Mouse (Mus musculus) forebrain, embryonic 12.5 days (tissue): ENCODE results near the gene Itpkb. TPM values are rescaled to one million over a fixed set of nuclear protein-coding genes. Genes with fewer than 3 reads are reported as not detected.

Experiments
- ATAC-seq: fragments of 200-750 bp; cut with Nextera tagmentation; 2 replicates; pipeline ENCODE4 v1.8.0; 2017; ENCODE audit warnings: moderate TSS enrichment; ENCODE audit not compliant: low FRiP score
- H3K27ac ChIP-seq: fragments of 300-500 bp; sonication (generic); 2 replicates; pipeline ENCODE4 v1.5.1; 2016; ENCODE audit warnings: mild to moderate bottlenecking
- H3K27me3 ChIP-seq: fragments of 300-500 bp; sonication (generic); 2 replicates; pipeline ENCODE4 v1.6.1; 2016; ENCODE audit warnings: mild to moderate bottlenecking
- H3K36me3 ChIP-seq: fragments of 300-500 bp; sonication (generic); replicated peaks from 2 replicates; pipeline ENCODE4 v1.6.1; 2016; ENCODE audit warnings: mild to moderate bottlenecking
- H3K4me1 ChIP-seq: fragments of 300-500 bp; sonication (generic); 2 replicates; pipeline ENCODE4 v1.6.1; 2016
- H3K4me2 ChIP-seq: fragments of 300-500 bp; sonication (generic); 2 replicates; pipeline ENCODE4 v1.6.1; 2016; ENCODE audit warnings: mild to moderate bottlenecking, moderate library complexity
- H3K4me3 ChIP-seq: fragments of 300-500 bp; sonication (generic); replicated peaks from 2 replicates; pipeline ENCODE4 v1.5.1; 2016; ENCODE audit warnings: mild to moderate bottlenecking
- H3K9ac ChIP-seq: fragments of 300-500 bp; sonication (generic); 2 replicates; pipeline ENCODE4 v1.6.1; 2016; ENCODE audit warnings: mild to moderate bottlenecking
- H3K9me3 ChIP-seq: fragments of 300-500 bp; sonication (generic); 2 replicates; pipeline ENCODE4 v1.6.1; 2016
- WGBS: fragments of 180-500 bp; shearing (Covaris S2); methylation state at CpG from one replicate; pipeline ENCODE4 v1.1.7; 2016; 5-methylcytosine and 5-hydroxymethylcytosine counted together
- polyA plus RNA-seq: library from polyadenylated mRNA; unstranded; fragments of >200 nt; fragmentation: Nextera tagmentation; extraction: Ambion mirVana; gene quantifications from 2 replicates; pipeline ENCODE4 v1.2.1, GENCODE M21; 2016

Gene Itpkb
- polyA plus RNA-seq, 1 experiment from 2014 or later: 4.2 TPM

DNA sequence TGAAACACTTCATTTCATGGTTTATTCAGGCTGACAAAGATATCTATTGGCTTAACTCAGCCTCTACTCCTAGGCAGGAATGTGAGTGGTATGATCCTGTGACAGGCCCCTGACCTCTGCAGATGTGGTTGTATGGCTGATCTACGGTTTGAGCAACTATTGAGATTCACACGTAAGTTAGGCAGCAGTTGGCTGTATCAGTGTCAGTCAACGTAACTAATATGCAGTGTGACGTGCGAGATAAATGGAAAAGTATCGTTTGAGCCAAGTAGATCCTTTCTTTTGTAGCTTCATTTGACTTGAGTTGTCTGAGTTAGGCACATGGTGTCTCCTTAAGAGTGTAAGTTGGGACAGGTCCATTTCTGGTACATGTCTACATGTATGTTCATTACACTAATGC is 4.3 kb downstream of the Itpkb start:
- no peak overlapping the region for H3K9ac ChIP-seq
- 91% methylated on average over 6 of the region's 6 CpGs for WGBS
- H3K4me1 ChIP-seq: peaks cover 46% of the 10 kb centered on the region
- H3K27me3 ChIP-seq: peaks cover 39% of the 10 kb centered on the region
- ATAC-seq: no peak
- no peak overlapping the region for H3K4me2 ChIP-seq
- H3K9me3 ChIP-seq: no peaks in the 10 kb centered on the region
- H3K4me3 ChIP-seq: no peak overlapping the region
- H3K27ac ChIP-seq: no peak overlapping the region
- H3K36me3 ChIP-seq: no peaks in the 10 kb centered on the region

DNA sequence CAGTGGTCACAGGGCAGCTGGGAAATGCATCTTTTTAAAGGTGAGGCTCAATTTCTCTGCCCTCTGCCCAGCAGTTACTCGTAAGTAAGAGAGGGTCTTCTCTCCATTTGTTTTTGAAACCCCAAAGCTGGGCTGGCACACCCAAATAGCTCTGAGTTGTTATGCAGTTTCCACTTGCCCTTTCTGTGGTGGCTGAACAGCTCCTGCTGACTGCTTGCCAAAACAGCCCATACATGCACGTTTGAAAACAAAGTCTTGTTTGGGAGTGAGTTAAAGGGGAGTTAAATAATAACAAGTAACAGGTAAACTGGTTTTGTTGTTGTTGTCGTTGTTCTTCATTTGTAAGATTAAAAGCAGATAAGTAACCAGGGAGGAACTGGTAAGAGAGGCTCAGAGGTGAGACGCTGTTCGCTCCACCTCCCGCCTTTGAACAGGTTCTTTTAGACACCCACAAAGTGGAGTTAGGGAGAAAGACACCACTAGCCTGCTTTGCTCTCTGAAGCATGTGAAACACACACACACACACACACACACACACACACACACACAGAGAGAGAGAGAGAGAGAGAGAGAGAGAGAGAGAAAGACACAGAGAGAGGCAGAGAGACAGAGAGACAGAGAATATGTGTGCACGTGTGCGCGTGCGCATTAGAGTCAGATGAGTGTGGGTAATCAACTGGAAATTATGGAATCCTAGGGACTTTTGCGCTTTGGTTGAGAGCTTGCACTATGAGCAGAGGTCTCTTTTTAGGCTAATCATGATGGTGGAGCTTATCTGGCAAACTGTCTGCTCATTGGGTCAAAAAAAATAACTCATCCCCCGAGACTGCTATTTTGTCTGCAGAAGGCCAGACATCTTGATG is 5.5 kb downstream of the Itpkb start:
- H3K9me3 ChIP-seq: no peaks in the 10 kb centered on the region
- no peak overlapping the region for H3K4me3 ChIP-seq
- no peak overlapping the region for H3K9ac ChIP-seq
- WGBS: 77% methylated on average over 12 of the region's 12 CpGs
- H3K27ac ChIP-seq: no peak overlapping the region
- no peak overlapping the region for H3K4me2 ChIP-seq
- H3K4me1 ChIP-seq: peaks cover 39% of the 10 kb centered on the region
- no peak for ATAC-seq
- H3K27me3 ChIP-seq: peaks cover 33% of the 10 kb centered on the region
- H3K36me3 ChIP-seq: no peaks in the 10 kb centered on the region

GRCm38 (mm10) chr1:180338358-180338757 is 8.1 kb downstream of the Itpkb start:
- Histone ChIP-seq H3K4me1 (peaks cover 18% of the 10 kb centered on the region), H3K9me3 (no peaks in the 10 kb centered on the region), H3K27me3 (peaks cover 13% of the 10 kb centered on the region), H3K9ac (no peak overlapping the region), H3K4me2 (no peak overlapping the region), H3K4me3 (no peak overlapping the region), H3K27ac (no peak overlapping the region), H3K36me3 (no peaks in the 10 kb centered on the region)
- no peak for ATAC-seq
- WGBS: 88% methylated on average over 8 of the region's 8 CpGs

GRCm38 (mm10) chr1:180339143-180339542 is 8.9 kb downstream of the Itpkb start:
- peaks cover 17% of the 10 kb centered on the region; the same call in 1 of the 2 replicates for H3K4me1 ChIP-seq
- WGBS: 92% methylated on average over 5 of the region's 5 CpGs
- no peaks in the 10 kb centered on the region for H3K36me3 ChIP-seq
- H3K9ac ChIP-seq: no peak overlapping the region
- no peak overlapping the region for H3K4me2 ChIP-seq
- H3K27me3 ChIP-seq: peaks cover 5% of the 10 kb centered on the region
- ATAC-seq: no peak
- no peaks in the 10 kb centered on the region for H3K9me3 ChIP-seq
- no peak overlapping the region for H3K4me3 ChIP-seq
- H3K27ac ChIP-seq: no peak overlapping the region

DNA sequence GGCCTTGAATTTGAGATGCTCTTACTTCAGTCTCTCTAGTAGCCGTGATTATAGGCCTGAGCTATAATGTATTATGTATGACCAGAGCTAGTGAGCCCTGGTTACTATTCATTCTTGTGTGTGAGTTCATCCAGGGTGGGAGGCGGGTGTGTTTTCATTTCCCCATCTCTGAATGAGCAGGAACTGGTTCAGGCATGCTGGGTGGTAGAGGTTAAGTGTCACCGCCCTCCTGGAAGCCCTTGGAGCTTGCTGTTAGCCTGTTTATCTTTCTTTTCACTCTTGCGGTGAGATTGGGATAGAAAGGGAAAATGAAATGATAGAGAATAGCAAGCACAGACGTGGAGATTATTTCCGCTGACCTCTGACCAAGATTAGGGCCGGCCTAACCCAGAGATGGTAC is 12.7 kb downstream of the Itpkb start:
- Histone ChIP-seq H3K9me3 (no peaks in the 10 kb centered on the region), H3K36me3 (no peaks in the 10 kb centered on the region), H3K27ac (no peak overlapping the region), H3K27me3 (no peaks in the 10 kb centered on the region), H3K9ac (no peak overlapping the region), H3K4me2 (no peak overlapping the region), H3K4me3 (no peak overlapping the region), H3K4me1 (peaks cover 15% of the 10 kb centered on the region)
- WGBS: 82% methylated on average over 7 of the region's 7 CpGs
- no peak for ATAC-seq

- Histone ChIP-seq H3K9ac (no peak overlapping the region), H3K36me3 (no peaks in the 10 kb centered on the region), H3K27ac (no peak overlapping the region), H3K4me3 (no peak overlapping the region), H3K9me3 (no peaks in the 10 kb centered on the region), H3K27me3 (no peaks in the 10 kb centered on the region), H3K4me1 (peaks cover 18% of the 10 kb centered on the region), H3K4me2 (no peak overlapping the region)
- 49% methylated on average over 8 of the region's 8 CpGs for WGBS
- ATAC-seq: no peak
Observed at GRCm38 (mm10) chr1:180343434-180344210, 13.3 kb downstream of the Itpkb start.

GRCm38 (mm10) chr1:180345098-180345497 is 14.8 kb downstream of the Itpkb start:
- Histone ChIP-seq H3K9me3 (no peaks in the 10 kb centered on the region), H3K27ac (no peak overlapping the region), H3K4me1 (peaks cover 18% of the 10 kb centered on the region), H3K4me3 (no peak overlapping the region), H3K27me3 (no peaks in the 10 kb centered on the region), H3K9ac (no peak overlapping the region), H3K36me3 (no peaks in the 10 kb centered on the region), H3K4me2 (no peak overlapping the region)
- WGBS: 89% methylated on average over 5 of the region's 5 CpGs
- ATAC-seq: no peak

DNA sequence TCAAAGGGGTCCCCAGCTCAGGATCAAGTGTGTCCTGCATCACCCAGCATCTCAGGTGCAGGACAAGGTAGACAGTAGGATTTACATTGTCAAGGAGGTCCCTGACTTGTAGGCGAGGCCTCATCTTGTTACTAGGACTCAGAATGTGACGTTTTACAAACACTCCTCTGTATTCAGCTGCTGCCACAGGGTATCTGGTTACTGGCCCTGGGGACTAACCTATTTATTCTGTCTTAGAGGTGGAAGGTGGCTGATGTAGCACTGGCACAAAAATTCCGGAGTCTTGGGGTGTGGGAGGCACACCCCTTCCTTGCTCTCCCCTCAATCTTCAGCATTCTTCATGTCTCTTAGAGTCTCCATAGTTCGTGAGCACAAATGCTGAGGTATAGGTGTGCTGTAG is 16.8 kb downstream of the Itpkb start:
- ATAC-seq: no peak
- Histone ChIP-seq H3K4me1 (peaks cover 28% of the 10 kb centered on the region), H3K36me3 (no peaks in the 10 kb centered on the region), H3K4me3 (no peak overlapping the region), H3K9ac (no peak overlapping the region), H3K27me3 (no peaks in the 10 kb centered on the region), H3K9me3 (no peaks in the 10 kb centered on the region), H3K27ac (no peak overlapping the region), H3K4me2 (no peak overlapping the region)
- WGBS: 77% methylated on average over 4 of the region's 4 CpGs

DNA sequence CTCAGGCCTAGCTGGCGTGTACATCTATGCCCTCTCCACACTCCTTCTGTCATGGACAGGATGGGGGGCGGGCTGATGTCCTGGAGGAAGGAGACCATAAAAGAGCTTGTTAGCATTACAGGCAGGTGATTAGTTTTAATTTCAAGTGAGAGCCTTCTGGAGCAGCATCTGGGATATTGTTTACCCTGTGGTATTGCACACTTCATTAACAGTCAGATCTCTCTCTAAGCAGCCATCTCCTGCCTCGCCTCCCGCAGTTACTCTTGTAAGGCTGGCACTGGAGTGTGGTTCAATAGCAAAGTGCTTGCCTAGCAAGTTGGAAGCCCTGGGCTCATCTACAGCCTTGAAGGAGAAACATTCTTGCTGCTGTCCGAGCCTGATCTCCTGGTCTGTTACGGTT is 17.6 kb downstream of the Itpkb start:
- no peaks in the 10 kb centered on the region for H3K9me3 ChIP-seq
- peaks cover 27% of the 10 kb centered on the region for H3K4me1 ChIP-seq
- H3K4me3 ChIP-seq: no peak overlapping the region
- H3K27ac ChIP-seq: no peak overlapping the region
- no peaks in the 10 kb centered on the region for H3K36me3 ChIP-seq
- H3K4me2 ChIP-seq: no peak overlapping the region
- no peaks in the 10 kb centered on the region for H3K27me3 ChIP-seq
- H3K9ac ChIP-seq: no peak overlapping the region
- ATAC-seq: no peak
- WGBS: 82% methylated on average over 6 of the region's 6 CpGs

- Histone ChIP-seq H3K36me3 (no peaks in the 10 kb centered on the region), H3K27me3 (no peaks in the 10 kb centered on the region), H3K9ac (no peak overlapping the region), H3K4me3 (no peak overlapping the region), H3K4me1 (peaks cover 21% of the 10 kb centered on the region), H3K27ac (no peak overlapping the region), H3K4me2 (no peak overlapping the region), H3K9me3 (no peaks in the 10 kb centered on the region)
- ATAC-seq: no peak
Observed at GRCm38 (mm10) chr1:180349090-180349489, 18.8 kb downstream of the Itpkb start.

- H3K9ac ChIP-seq: no peak overlapping the region
- no peaks in the 10 kb centered on the region for H3K9me3 ChIP-seq
- H3K27me3 ChIP-seq: no peaks in the 10 kb centered on the region
- peaks cover 21% of the 10 kb centered on the region for H3K4me1 ChIP-seq
- no peak overlapping the region for H3K4me2 ChIP-seq
- H3K36me3 ChIP-seq: no peaks in the 10 kb centered on the region
- no peak overlapping the region for H3K4me3 ChIP-seq
- no peak for ATAC-seq
- WGBS: 85% methylated on average over 3 of the region's 3 CpGs
- no peak overlapping the region for H3K27ac ChIP-seq
Observed at GRCm38 (mm10) chr1:180352258-180352657, 22.0 kb downstream of the Itpkb start.

- Histone ChIP-seq H3K27ac (no peak overlapping the region), H3K27me3 (no peaks in the 10 kb centered on the region), H3K4me1 (peaks cover 13% of the 10 kb centered on the region), H3K9ac (no peak overlapping the region), H3K4me2 (no peak overlapping the region), H3K4me3 (no peak overlapping the region), H3K36me3 (no peaks in the 10 kb centered on the region), H3K9me3 (no peaks in the 10 kb centered on the region)
- 92% methylated on average over 4 of the region's 4 CpGs for WGBS
- ATAC-seq: no peak
Observed at GRCm38 (mm10) chr1:180354129-180354528, 23.8 kb downstream of the Itpkb start.
